Mouse (Mus musculus) cerebral cortex, adult 2 months (tissue): ENCODE data around the gene Fancg.

Experiments
- WGBS: fragments of 180-500 bp; shearing (Covaris S2); methylation state at CpG from one replicate; pipeline ENCODE4 v1.1.7; 2018; 5-methylcytosine and 5-hydroxymethylcytosine counted together

The Fancg gene

GRCm38 (mm10) chr4:43010161-43011038 is at the start of gene Fancg:
Gene Fancg, minus strand, starts transcription at chr4:43010506.
- WGBS, result 2% methylated on average over 37 of the region's 37 CpGs

GRCm38 (mm10) chr4:43059697-43060096 is 49.4 kb upstream of the Fancg start:
- 23% methylated on average over 3 of the region's 3 CpGs for WGBS

GRCm38 (mm10) chr4:43058753-43059654 is 48.7 kb upstream of the Fancg start, which contains the start of gene Unc13b:
Gene Unc13b, plus strand, starts transcription at chr4:43058953.
- WGBS, result under 1% methylated on average over 87 of the region's 90 CpGs

DNA sequence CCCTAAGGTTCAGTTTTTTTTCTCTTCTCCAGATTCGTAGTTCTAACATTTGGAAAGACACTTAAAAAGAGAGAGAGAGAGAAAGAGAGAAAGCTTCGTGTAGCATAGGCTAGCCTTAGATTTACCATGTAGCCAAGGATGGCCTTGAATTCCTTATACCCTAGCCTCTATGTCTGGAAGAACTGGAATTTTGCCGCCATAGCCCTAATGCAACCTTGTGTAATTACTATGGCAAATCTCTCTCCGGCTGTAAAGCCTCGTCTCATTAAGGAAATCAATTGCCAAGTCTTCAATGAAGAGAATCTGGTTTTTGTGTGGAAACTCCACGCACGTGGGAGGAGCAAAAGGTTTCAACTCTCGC is 48.1 kb upstream of the Fancg start:
- WGBS, result 8% methylated on average over 8 of the region's 8 CpGs

- 94% methylated on average over 5 of the region's 5 CpGs for WGBS
Observed at GRCm38 (mm10) chr4:43057654-43058053, 47.3 kb upstream of the Fancg start.

GRCm38 (mm10) chr4:43052627-43053026 is 42.3 kb upstream of the Fancg start:
- 12% methylated on average over 4 of the region's 4 CpGs for WGBS

DNA sequence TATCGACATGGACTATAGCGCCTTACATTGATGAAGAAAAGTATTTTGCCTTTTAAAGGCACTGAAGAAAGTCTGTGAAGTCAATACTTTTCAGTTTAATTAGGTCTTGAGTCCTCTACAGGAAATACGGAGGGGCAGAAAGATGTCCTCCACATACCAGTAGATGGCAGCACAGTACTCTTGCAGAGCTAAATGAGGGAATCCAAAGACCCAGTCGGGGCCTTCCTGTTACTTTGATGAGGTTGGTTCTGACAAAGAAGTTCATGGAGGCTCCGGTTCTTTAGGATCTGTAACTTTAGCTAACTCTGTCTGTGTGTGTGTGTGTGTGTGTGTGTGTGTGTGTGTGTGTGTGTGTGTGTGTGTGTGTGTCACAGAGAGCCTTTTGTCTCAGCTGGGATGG is 36.9 kb upstream of the Fancg start:
- under 1% methylated on average over 5 of the region's 5 CpGs for WGBS

GRCm38 (mm10) chr4:43046607-43047006 is 36.3 kb upstream of the Fancg start:
- 21% methylated on average over 5 of the region's 5 CpGs for WGBS

DNA sequence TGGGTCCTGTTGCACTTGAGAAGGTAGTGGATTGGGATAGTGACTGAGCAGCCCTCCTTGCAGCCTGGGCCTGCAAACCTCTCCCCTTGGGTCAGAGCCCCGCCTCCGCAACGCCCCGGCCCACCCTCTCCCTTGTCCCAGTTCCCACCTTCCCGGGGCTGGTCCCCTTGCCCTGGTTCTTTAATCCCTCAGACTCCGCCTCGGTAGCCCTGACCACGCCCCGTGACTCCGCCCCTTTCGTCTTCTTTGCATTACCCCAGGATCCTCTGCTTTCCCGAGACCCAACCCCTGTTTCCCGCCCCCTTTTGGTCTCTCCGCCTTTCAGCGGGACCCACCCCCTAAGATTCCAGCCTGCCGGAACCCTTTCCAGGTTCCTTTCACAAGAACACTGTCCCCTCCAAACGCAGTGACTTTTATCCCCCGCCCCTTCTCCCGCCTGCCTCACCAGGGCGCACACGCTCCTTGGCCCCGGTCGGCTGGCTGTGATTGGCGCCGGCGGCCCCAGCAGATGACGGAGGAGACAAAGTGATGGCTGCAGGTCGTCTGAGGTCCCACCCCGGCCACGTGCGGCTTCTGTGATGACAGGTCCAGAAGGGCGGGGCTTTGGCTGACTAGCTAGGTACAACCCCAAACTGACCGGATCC is 35.5 kb upstream of the Fancg start, which contains the start of gene Fam214b:
Gene Fam214b, minus strand, starts transcription at position 562 of the 644 bp plus-strand sequence.
- WGBS, result under 1% methylated on average over 33 of the region's 33 CpGs

DNA sequence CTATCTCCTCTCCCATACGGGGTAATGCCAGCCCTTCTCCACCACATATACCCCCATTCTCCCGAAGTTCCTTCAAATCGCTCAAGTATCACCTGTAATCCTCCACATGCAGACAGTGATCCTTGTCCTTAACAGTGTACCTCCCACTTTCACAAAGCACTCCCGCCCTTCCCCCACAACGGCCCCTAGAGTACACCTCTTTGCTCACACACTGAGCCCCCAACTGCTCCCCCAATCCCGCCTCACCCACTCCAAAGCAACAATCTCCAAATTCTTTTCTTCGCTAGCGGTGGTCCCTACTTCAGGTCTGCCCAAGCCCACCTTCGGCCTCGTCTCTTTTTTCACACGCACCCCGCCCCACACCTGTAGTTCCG is 35.0 kb upstream of the Fancg start:
- WGBS, result 4% methylated on average over 13 of the region's 13 CpGs

GRCm38 (mm10) chr4:43044673-43045072 is 34.4 kb upstream of the Fancg start:
- WGBS, result 20% methylated on average over 4 of the region's 4 CpGs

- 14% methylated on average over 7 of the region's 7 CpGs for WGBS
Observed at GRCm38 (mm10) chr4:43043644-43044357, 33.5 kb upstream of the Fancg start.

DNA sequence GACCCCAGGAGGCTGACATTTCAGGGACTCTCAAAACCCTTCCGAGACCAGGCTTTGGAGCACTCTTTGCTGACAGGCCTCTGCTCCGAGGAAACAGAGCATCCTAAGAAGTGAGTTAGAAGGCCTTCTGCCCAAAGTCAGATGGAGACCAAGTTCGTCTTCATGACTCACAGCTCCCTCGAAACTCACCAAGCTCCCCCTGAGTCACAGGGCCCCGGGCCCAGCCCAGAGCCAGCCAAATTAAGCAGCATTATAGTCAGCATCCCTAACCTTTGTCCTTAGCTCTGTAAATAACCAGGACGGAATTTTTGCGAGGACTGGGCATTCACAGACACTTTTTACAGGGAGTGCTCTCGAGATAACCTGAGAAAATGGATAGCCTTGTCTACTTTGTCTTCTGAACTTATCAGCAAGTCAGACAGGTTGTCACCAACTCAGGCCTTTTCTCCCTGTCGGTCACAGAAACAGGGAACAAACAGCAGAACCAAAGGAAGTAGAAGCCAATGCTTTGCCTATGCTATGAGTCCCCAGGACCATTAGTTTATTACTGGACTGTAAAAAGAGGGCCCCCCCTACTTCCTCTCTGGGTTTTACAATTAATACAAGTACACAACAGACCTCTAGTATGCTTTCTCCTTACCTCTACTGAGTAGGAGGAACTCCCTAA is 30.7 kb upstream of the Fancg start:
- 66% methylated on average over 9 of the region's 9 CpGs for WGBS

GRCm38 (mm10) chr4:43040114-43040572 is 29.8 kb upstream of the Fancg start:
- whole genome bisulfite sequencing, result under 1% methylated on average over 25 of the region's 25 CpGs

DNA sequence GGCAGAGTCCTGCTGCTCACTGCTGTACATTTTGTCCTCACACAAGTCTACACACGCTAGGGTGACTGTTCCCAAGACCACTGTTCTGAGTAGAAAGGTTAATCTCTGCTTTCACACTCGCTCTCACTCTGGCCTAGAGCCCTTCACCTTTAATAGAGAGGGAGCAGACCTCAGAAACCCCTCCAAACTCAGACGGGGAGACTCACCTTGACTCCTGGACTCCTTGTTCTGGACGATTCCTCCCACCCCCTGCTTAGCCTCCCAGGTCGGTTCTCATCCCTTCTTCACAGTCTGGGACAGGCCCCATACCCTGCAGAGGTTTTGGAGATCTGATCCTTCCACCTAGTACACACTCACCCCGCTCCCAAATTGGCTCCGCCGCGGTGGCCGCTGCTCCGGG is 29.3 kb upstream of the Fancg start:
- 2% methylated on average over 11 of the region's 11 CpGs for WGBS

GRCm38 (mm10) chr4:43038567-43039495 is 28.5 kb upstream of the Fancg start:
- 28% methylated on average over 15 of the region's 15 CpGs for WGBS

DNA sequence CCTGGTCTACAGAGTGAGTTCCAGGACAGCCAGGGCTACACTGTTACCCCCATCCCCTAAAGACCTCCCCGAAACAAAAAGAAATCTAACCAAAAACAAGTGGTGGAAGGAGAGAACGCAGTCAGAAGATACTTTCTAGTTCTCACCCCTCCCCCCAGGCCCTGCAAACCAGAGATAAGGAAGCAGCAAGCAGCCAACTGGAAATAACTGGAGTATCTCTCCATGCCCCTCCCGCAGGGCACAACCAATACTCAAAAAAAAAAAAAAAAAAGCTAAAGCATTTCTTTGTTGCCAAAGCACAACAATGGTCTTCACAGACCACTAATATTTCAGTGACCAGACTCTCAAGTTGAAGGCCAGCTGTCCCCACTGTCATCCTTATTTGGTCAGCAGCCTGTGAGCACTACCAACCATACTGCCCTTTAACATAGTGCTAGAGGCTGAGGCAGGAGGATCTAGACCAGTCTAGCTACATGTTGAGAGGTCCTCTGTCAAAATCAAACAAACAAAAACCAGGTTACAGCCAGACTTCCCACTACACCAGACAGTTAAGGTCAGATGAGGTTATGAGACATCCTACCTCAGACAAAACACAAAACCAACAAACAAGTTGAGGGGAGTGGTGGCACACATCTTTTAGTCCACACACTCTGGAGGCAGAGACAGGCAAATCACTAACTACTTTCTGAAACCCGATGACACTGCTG is 27.7 kb upstream of the Fancg start:
- WGBS, result 65% methylated on average over 4 of the region's 4 CpGs

- WGBS, result 86% methylated on average over 10 of the region's 10 CpGs
Observed at GRCm38 (mm10) chr4:43036356-43036755, 26.1 kb upstream of the Fancg start.

- 84% methylated on average over 6 of the region's 6 CpGs for WGBS
Observed at GRCm38 (mm10) chr4:43035851-43036250, 25.5 kb upstream of the Fancg start.
